Mouse (Mus musculus): ENCODE measurements around the gene Gm20547.
"Not testable (repeated sequence)": the region's sequence is repeated elsewhere in the genome, so short reads cannot be mapped to it uniquely, and the experiment has no call there.

The Gm20547 gene

DNA sequence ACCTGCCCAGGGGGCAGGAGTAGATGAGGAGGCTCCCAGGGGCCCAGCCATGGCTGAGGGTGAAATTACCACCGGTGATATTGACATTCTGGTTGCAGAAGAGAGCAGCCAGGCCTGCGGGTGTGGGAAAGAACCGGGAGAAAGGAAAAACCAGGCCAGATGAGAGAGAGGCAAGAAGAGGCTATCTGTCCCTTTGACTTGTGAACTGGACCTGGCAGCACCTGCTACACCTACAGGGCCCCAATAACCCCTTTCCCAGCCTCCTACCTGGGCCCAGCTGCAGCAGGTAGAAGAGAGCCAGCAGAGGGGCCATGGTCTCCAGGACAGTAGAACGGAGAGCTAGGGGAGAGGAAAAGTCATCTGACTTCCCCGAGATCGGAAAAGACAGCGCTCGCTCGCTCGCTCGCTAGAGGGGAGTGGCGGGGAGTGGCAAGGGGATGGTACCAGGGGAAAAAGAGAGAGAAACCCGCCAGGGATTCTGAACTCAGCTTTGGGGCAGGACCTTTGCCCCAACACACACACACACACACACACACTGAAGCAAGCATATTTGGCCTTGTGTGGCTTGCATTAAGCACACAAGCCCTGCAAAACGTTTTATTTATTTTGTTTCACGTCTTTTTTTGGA is at the start of gene Gm20547:
TSS of gene Gm20547 (minus strand) at position 360 of the 628 bp plus-strand sequence.
- DNase-seq = no peak

DNA sequence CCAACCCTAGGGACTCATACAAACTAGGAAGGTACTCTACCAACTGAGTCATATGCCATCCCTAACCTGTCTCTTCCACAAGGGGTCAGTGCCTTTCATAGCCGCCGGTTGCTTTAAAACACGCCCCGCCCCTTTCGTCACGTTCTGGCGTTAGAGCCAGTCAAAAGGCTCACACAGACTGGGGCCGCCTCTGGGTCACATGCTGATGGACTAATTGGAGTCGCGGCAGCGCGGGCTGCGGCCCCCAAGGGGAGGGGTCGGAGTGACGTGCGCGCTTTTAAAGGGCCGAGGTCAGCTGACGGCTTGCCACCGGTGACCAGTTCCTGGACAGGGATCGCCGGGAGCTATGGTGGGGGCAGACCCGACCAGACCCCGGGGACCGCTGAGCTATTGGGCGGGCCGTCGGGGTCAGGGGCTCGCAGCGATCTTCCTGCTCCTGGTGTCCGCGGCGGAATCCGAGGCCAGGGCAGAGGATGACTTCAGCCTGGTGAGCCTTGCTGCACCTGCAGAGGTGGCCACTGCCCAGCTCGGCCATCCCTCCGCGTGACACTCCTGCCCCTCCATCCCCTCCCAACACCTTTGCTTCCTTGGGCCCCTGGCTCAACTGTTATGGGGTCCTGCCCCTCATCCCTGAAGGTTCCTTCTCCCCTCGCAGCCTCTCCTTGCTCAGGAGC is 49.4 kb upstream of the Gm20547 start, which contains the start of gene Neu1:
TSS of gene Neu1 (plus strand) at position 193 of the 674 bp plus-strand sequence.
- DNase-seq = peak; percentile 99

DNA sequence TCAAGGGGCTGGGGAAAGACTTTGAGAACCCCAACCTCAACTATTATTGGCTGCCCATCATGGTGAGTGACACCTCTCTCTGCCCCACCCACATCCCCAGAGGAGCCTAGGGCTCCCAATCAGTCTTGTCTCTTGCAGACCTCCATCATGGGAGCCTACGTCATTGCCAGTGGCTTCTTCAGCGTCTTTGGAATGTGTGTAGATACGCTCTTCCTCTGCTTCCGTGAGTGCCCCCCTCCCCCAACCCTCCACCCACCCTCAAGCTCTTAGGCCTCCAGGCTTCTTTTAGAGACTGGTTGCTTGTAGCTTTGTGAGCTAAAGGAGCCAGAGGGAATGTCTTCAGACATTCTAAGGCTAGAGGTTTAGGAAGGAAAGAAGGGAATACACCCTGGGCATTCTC is 47.0 kb upstream of the Gm20547 start:
- DNase-seq = no peak

DNA sequence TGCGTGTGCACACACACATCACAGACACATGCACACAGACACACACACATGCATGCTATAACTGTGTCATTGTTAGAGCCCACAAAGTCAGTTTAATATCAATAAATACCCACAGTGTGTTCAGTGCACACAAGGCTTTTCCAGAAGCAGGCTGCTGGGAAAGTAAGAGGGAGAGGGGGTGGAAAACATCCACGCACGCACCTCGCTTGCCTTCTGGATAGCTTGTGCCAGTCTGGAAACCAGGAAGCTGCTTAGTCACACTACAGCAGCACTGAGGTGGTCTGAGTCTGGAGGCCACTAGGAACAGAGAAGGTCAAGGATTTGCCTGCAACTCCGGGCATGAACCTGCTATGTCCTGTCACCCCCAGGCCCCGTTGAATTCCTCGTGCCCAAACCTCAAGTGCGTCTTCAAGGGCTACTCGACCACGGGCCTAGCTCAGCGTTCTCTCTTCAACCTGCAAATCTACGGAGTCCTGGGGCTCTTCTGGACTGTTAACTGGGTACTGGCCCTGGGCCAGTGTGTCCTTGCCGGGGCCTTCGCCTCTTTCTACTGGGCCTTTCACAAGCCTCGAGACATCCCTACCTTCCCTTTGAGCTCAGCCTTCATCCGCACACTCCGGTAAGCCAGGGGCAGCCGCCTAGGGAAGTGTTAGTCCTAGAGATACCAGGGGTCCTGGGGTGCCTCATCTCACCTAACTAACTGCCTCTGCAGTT is 45.6 kb upstream of the Gm20547 start:
- no peak for DNase-seq

DNA sequence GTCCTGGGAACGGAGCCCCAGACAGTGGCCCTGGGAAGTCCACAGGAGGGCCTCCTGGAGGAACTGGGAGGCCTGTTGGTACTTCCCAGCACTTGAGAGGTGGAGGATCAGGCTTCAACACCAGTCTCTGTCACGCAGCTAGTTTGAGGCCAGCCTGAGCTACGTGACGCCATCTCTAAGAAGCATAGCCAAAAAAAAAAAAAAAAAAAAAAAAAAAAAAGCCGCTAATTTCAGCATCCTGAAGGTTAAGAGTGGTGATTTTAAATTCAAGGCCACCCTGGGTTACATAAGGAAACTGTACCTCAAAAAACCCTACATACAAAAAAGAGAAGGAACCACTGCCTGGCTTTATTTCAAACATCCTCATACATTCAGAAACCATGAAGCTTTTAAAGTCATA is 42.4 kb upstream of the Gm20547 start:
- DNase-seq = no peak

DNA sequence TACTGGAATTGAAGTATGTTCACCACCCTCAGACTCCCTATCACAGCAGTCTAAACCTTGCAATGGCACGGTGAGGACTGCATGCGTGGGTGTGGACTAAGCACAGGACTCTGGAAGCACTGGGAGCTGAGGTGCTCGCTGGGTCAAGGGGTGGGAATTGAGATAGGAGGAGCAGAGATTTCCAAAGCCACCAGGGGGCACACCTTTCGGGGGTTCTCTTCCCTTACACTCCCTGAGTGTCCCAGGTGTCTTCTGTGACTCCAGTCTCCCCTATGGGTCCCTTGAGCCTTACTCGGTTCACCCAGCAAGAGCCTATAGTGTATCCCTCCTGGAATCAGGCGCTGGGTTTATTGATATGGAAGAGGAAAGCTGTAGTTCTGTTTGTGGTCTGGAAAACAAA is 41.1 kb upstream of the Gm20547 start:
- DNase-seq = no peak

DNA sequence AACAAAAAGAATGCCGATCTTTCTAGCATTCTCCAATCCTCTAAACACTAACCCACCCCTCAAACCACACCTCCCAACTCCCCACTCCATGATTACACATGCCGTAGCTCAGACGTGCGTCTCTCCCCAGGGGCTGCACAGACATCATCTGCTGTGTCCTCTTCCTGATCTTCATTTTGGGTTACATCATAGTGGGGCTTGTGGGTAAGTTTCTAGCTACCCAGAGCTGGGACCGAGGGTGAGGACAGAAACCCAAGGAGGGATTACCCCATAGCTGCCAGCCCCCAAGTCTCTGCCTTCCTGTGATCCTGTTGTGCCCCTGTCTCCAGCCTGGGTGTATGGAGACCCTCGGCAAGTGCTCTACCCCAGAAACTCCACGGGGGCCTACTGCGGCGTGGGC is 35.3 kb upstream of the Gm20547 start:
- no peak for DNase-seq

DNA sequence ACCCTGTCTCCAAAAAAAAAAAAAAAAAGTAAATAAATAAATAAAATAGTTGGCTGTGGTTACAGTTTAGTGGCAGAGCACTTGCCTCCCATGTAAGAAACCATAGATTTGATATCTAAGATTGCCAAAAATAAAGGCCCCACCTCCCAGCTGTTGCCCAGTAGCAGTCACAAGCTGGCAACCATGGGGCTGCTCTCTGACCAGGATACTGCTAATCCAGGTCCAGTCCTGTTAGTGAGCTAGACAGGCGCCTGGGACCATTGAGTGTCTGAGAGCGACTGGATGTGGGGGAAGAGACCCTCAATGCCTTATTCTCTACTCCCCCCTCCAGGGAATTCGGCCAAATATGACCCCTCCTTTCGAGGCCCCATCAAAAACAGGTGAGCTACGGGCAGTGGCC is 34.5 kb upstream of the Gm20547 start:
- no peak for DNase-seq

DNA sequence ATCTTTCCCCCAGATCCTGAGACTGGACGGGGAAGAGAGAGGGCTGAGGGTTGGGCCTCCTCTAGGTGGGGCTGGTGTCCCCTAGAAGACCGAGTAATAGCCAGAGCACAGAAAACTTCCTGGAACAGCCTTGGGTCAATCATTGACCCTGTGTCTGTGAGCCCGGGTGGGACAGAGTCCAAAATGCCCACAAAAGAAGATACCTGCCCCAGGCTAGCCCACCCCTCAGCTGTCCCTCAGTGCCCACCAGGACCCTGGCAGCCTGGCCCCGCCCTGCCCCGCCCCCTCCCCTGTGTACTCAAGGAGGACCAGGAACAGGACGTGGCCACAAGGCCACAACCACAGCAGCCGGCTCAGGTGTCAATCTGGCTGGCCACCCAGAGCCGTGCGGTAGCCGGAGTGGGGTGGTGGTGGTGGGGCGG is 33.6 kb upstream of the Gm20547 start:
- no peak for DNase-seq

DNA sequence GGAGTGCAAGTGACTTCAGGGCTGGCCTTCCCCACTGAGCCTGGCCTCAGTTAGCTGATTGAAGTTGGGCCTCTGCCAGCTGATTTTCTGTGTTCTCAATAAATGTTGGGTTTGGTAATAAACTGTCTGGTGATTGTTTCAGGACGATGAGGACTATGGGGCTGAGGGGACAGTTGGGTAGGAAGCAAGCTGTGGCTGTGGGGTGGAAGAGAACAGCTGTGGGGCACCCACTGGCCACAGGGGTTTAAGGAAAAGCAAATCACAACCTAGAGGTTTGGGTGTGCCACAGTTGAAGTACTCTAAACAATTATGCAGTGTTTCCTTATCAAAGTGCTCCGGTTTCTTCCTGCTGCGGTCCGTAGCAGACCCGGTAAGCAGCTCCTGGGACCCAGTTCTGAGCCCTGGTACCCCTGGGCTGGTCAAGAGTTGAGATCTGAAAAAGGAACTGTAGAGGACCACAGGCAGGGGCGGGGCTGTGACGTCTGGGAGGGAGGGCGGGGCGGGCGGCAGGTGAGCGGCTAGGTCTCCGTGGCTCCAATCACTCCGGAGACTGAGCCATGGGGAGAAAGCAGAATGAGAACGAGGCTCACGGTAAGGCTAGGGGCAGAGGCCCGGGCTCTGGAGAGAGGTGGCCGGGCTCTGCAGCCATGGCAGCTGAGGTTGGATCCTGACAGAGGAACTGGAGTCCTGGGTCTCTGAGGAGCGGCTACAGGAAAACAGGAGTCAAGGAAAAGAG is 32.3 kb upstream of the Gm20547 start, which contains the start of gene Slc44a4:
TSS of gene Slc44a4 (plus strand) at position 537 of the 736 bp plus-strand sequence.
- DNase-seq = no peak

DNA sequence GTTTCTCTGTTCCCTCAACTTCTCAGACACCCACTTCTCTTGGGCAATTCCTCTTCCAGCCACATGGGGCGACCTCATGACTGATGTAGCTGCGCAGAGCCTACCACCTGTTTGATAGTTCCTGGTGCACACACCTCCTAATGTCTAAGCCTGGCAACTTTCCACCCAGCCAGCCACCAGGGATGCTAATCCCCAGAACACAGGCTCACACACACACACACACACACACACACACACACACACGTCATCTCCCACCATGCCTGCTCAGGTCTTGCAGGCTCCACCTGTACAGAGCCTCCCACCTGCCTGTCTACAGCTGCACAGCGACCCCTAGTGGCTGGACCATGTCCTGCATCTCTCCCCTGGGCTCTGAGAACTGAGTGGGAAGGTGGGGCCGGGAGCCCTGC is 30.1 kb upstream of the Gm20547 start:
- DNase-seq = peak; percentile 61

DNA sequence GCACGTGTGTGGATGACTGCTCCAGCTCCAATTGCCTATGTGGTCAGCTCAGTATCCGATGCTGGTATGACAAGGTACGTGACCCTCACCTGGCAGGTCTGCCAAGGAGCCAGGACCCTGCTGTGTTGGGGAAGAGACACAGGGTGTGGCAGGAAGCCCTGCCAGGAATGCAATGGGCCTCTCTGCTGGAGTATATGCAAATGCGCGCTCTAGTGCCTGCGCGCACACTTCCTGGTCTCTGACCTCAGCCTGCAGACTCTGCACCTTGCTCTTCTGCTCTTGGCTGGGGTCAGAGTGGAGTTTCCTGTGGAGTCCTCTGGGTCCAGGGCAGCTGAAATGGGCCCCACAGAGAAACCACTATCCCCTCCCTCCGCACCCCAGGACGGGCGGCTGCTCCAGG is 29.1 kb upstream of the Gm20547 start:
- DNase-seq = no peak

DNA sequence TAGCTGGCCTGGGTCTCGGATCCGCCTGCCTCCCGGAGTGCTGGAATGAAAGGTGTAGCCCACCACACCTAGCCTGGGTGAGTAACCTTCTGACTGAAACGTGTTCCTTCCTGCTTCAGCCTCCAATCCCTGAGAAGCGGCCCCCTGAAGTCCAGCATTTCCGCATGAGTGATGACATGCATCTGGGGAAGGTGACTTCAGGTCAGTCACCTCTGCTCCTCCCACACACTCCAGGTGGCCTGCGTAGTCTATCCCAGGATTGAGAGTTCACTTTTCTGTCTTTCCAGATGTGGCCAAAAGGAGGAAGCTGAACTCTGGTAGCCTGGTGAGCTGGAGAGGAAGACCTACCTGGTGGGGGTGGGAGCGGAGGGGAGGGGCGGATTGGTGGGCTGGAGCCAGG is 21.1 kb upstream of the Gm20547 start:
- no peak for DNase-seq

DNA sequence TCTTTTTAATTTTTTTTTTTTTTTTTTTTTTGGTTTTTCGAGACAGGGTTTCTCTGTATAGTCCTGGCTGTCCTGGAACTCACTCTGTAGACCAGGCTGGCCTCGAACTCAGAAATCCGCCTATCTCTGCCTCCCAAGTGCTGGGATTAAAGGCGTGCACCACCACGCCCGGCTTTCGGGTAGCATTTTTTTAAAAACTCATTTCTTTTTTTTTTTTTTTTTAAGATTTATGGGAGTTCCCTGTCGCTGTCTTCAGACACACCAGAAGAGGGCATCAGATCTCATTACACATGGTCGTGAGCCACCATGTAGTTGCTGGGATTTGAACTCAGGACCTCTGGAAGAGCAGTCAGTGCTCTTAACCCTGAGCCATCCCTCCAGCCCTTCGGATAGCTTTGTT is 20.1 kb upstream of the Gm20547 start:
- not testable (repeated sequence) for DNase-seq

DNA sequence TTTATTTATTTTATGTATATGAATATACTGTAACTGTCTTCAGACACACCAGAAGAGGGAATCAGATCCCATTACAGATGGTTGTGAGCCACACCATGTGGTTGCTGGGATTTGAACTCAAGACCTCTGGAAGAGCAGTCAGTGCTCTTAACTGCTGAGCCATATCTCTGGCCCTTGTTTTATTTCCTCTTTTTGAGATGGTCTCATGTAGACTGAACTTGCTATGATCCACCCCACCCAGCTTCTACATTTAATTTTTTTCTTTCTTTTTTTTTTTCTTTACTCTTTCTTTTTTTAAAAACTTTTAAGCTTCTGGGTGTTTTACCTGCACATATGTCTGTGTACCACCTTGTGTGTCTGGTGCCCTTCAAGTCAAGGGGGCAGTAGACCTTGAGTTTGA is 19.0 kb upstream of the Gm20547 start:
- not testable (repeated sequence) for DNase-seq

DNA sequence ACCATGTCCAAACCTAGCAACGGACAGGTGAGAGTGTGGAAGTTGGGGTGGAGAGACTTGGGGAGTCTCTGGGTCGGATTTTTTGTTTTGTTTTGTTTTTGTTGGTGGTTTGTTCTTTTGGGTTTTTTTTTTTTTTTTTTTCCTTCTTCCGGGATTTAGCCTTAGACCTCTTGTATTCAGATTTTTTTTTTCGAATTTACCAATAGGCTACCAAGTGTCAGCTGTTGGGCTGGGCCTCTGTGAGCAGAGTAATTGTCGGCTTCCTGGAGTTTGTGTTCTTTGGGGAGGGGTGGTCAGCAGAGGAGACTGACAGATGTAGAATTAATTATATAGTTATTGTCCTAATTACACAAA is 18.0 kb upstream of the Gm20547 start:
- no peak for DNase-seq

DNA sequence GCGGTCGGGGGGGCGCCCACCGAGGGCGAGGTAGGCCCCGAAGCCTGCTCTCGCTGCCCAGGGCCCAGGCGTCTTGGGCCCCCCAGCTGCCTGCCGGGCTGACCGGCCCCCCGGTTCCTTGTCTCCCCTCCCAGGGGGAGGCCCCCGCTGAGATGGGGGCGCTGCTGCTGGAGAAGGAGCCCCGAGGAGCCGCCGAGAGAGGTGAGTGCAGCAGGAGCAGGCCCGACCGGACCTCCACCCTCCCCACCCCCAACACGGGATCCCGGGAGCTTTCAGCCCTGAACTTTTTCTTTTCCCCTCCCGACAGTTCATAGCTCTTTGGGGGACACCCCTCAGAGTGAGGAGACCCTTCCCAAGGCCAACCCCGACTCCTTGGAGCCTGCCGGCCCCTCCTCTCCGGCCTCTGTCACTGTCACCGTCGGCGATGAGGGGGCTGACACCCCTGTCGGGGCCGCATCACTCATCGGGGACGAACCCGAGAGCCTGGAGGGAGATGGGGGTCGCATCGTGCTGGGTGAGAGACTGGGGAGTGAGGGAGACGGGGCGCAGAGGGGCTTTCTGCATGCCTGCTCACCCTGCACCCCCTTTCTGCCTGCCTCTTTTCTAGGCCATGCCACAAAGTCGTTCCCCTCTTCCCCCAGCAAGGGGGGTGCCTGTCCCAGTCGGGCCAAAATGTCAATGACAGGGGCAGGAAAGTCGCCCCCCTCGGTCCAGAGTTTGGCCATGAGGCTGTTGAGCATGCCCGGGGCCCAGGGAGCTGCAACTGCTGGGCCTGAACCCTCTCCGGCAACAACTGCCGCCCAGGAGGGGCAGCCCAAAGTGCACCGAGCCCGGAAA is 17.4 kb upstream of the Gm20547 start:
- DNase-seq = peak; percentile 78

DNA sequence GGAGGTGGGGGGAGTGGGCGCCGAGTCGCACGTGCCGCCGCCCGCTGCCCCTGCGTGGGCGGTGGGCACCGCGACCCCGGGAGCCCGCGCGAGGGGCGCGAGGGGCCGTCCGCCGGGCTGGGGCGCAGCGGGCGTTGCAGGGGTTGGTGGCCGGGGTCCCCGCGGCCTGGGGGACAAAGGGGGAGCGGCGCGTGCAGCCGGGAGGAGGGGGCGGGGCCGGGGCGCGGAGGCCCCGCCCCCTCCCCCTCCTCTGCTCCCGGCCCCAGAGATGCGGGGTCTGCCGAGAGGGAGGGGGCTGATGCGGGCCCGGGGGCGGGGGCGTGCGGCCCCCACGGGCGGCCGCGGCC is 16.8 kb upstream of the Gm20547 start:
- DNase-seq = no peak

DNA sequence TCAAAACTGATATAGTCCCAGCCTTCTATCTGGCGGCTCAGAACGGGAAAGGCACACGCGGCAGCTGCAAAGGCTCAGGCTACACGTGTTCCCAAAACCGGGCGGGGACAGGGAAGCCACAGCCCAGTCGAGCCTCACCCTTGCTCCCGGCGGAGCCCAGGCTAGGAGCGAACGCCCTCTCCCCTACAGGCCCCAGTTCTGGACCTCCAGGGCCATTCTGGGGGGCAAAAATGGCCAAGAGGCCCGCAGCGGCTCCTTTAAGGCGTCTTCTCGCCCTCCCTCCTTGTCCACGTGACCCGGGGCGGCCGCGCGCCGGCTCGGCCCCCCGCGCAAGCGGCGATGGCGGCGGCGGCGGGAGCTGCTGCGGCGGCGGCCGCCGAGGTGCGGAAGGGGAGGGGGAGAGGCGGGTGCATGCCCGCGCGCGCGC is 16.3 kb upstream of the Gm20547 start, which contains the start of the genes C2 and Ehmt2:
TSS of gene C2 (minus strand) at position 106 of the 427 bp plus-strand sequence.
TSS of gene Ehmt2 (plus strand) at position 310 of the 427 bp plus-strand sequence.
- DNase-seq = peak; percentile 85

DNA sequence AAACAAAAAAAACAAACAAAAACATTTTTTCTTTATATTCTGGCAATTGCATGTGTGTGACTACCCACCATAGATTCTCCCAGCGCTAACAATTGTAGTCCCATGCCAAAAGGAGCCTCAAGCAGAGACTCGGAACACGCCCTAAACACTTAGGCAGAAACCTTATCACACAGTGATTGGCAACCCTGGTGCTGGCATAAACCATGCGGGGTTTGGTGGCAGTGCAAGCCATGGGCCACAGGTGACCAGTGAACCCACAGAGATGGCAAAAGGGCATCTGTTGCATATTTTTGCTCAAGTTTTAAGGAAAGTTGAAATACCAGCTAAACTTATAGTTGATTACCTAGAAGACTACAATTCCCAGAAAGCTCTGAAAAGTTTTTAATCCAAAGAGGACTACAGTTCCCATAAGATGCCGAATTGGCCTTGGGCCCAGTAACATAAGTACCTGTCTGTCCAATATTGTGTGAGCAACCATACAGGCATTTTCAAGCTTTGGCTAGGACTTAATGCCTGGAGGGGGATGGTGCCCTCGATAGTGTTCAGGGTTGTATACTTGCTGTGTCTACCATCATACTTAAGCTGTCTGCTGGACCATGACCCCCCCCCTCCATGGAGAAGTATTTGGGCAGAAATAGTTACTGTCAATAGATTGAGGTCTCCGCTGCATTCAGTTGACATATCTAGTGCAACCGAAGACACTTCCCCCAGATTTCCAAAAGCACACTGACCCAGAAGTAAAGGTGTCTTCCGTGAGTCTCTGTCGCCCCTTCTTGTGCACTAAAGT is 15.7 kb upstream of the Gm20547 start:
- DNase-seq = peak; percentile 71

DNA sequence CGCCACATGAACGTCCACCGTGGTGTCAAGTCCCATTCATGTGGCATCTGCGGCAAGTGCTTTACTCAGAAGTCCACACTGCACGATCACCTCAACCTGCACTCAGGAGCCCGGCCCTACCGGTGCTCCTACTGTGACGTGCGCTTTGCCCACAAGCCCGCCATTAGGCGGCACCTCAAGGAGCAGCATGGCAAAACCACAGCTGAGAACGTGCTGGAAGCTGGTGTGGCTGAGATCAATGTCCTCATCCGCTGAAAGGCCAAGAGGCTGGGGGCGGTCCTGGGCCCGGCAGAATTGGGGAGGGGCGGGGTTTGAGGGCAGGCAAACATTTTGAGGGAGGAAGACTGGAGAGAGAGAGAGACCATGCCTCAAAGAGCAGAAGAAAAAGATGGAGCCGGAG is 14.5 kb upstream of the Gm20547 start:
- DNase-seq = peak; percentile 62
